Mouse (Mus musculus): ENCODE results near the gene Qrfpr. TPM values are rescaled to one million over a fixed set of nuclear protein-coding genes. Genes with fewer than 3 reads are reported as not detected.

The Qrfpr gene
- polyA plus RNA-seq, 1 experiment from 2014 or later = 0.73 TPM

- no peaks in the 10 kb centered on the region for H3K27me3 ChIP-seq
- no peaks in the 10 kb centered on the region for H3K36me3 ChIP-seq
- H3K4me1 ChIP-seq (replicated peaks) = no peaks in the 10 kb centered on the region
- no peak overlapping the region for H3K4me2 ChIP-seq (replicated peaks)
- H3K9ac ChIP-seq (replicated peaks) = no peak overlapping the region
- H3K4me3 ChIP-seq (replicated peaks) = no peak overlapping the region
- no peak for ATAC-seq
- no peak overlapping the region for H3K27ac ChIP-seq
- whole genome bisulfite sequencing = 76% methylated on average over 19 of the region's 19 CpGs
- H3K9me3 ChIP-seq = no peaks in the 10 kb centered on the region
Measured at GRCm38 (mm10) chr3:36207520-36208264, 14.4 kb downstream of the Qrfpr start.

- Histone ChIP-seq H3K4me2 (replicated peaks) (no peak overlapping the region), H3K9me3 (no peaks in the 10 kb centered on the region), H3K4me3 (replicated peaks) (no peak overlapping the region), H3K36me3 (no peaks in the 10 kb centered on the region), H3K27ac (no peak overlapping the region), H3K9ac (replicated peaks) (no peak overlapping the region), H3K4me1 (replicated peaks) (no peaks in the 10 kb centered on the region), H3K27me3 (no peaks in the 10 kb centered on the region)
- WGBS = 78% methylated on average over 7 of the region's 7 CpGs
- no peak for ATAC-seq
Measured at GRCm38 (mm10) chr3:36202932-36203331, 19.2 kb downstream of the Qrfpr start.

- no peak for ATAC-seq
Measured at GRCm38 (mm10) chr3:36201098-36201497, 21.0 kb downstream of the Qrfpr start.

GRCm38 (mm10) chr3:36189243-36189642, 32.9 kb downstream of the Qrfpr start:
- Histone ChIP-seq H3K9ac (replicated peaks) (no peak overlapping the region), H3K4me1 (replicated peaks) (no peaks in the 10 kb centered on the region), H3K4me3 (replicated peaks) (no peak overlapping the region), H3K4me2 (replicated peaks) (no peak overlapping the region), H3K27me3 (no peaks in the 10 kb centered on the region), H3K9me3 (no peaks in the 10 kb centered on the region), H3K27ac (no peak overlapping the region), H3K36me3 (no peaks in the 10 kb centered on the region)
- no peak for ATAC-seq
- WGBS = 96% methylated on average over 8 of the region's 8 CpGs

More at GRCm38 (mm10) chr3:36201098-36201497, 21.0 kb downstream of the Qrfpr start:
- Histone ChIP-seq H3K4me3 (replicated peaks) (no peak overlapping the region), H3K27ac (no peak overlapping the region), H3K9ac (replicated peaks) (no peak overlapping the region), H3K4me2 (replicated peaks) (no peak overlapping the region), H3K36me3 (no peaks in the 10 kb centered on the region), H3K9me3 (no peaks in the 10 kb centered on the region), H3K27me3 (no peaks in the 10 kb centered on the region), H3K4me1 (replicated peaks) (no peaks in the 10 kb centered on the region)
- WGBS = 78% methylated on average over 5 of the region's 5 CpGs

GRCm38 (mm10) chr3:36186510-36186909, 35.6 kb downstream of the Qrfpr start:
- H3K4me3 ChIP-seq (replicated peaks) = no peak overlapping the region
- H3K36me3 ChIP-seq = no peaks in the 10 kb centered on the region
- no peak overlapping the region for H3K9ac ChIP-seq (replicated peaks)
- no peaks in the 10 kb centered on the region for H3K9me3 ChIP-seq
- H3K4me1 ChIP-seq (replicated peaks) = no peaks in the 10 kb centered on the region
- no peak for ATAC-seq
- no peak overlapping the region for H3K27ac ChIP-seq
- 92% methylated on average over 4 of the region's 4 CpGs for WGBS
- H3K4me2 ChIP-seq (replicated peaks) = no peak overlapping the region
- H3K27me3 ChIP-seq = no peaks in the 10 kb centered on the region

- no peak overlapping the region for H3K4me2 ChIP-seq (replicated peaks)
- no peak for ATAC-seq
- H3K4me3 ChIP-seq (replicated peaks) = no peak overlapping the region
- no peaks in the 10 kb centered on the region for H3K36me3 ChIP-seq
- H3K27ac ChIP-seq = no peak overlapping the region
- H3K27me3 ChIP-seq = no peaks in the 10 kb centered on the region
- no peaks in the 10 kb centered on the region for H3K4me1 ChIP-seq (replicated peaks)
- H3K9ac ChIP-seq (replicated peaks) = no peak overlapping the region
- 8% methylated on average over 4 of the region's 4 CpGs for WGBS
- no peaks in the 10 kb centered on the region for H3K9me3 ChIP-seq
Measured at GRCm38 (mm10) chr3:36181519-36181918, 40.6 kb downstream of the Qrfpr start.

GRCm38 (mm10) chr3:36173761-36174160, 48.4 kb downstream of the Qrfpr start:
- Histone ChIP-seq H3K27ac (no peak overlapping the region), H3K4me3 (replicated peaks) (no peak overlapping the region), H3K36me3 (peaks cover 5% of the 10 kb centered on the region; the same call in 1 of the 2 replicates), H3K4me2 (replicated peaks) (no peak overlapping the region), H3K4me1 (replicated peaks) (no peaks in the 10 kb centered on the region), H3K9me3 (no peaks in the 10 kb centered on the region), H3K9ac (replicated peaks) (no peak overlapping the region), H3K27me3 (no peaks in the 10 kb centered on the region)
- ATAC-seq = no peak
- 91% methylated on average over 2 of the region's 2 CpGs for WGBS

GRCm38 (mm10) chr3:36171348-36171747, 50.8 kb downstream of the Qrfpr start:
- no peak for ATAC-seq
- WGBS = 92% methylated on average over 1 of the region's 1 CpGs
- H3K27me3 ChIP-seq = no peaks in the 10 kb centered on the region
- H3K4me2 ChIP-seq (replicated peaks) = no peak overlapping the region
- no peaks in the 10 kb centered on the region for H3K9me3 ChIP-seq
- H3K4me1 ChIP-seq (replicated peaks) = no peaks in the 10 kb centered on the region
- no peak overlapping the region for H3K27ac ChIP-seq
- no peak overlapping the region for H3K9ac ChIP-seq (replicated peaks)
- no peak overlapping the region for H3K4me3 ChIP-seq (replicated peaks)
- peaks cover 25% of the 10 kb centered on the region for H3K36me3 ChIP-seq

- WGBS = 100% methylated on average over 1 of the region's 1 CpGs
- no peaks in the 10 kb centered on the region for H3K27me3 ChIP-seq
Measured at GRCm38 (mm10) chr3:36170670-36171210, 51.4 kb downstream of the Qrfpr start.

GRCm38 (mm10) chr3:36155268-36155667, 66.8 kb downstream of the Qrfpr start:
- Histone ChIP-seq H3K36me3 (peaks cover 11% of the 10 kb centered on the region), H3K4me1 (replicated peaks) (peaks cover 35% of the 10 kb centered on the region), H3K4me2 (replicated peaks) (no peak overlapping the region), H3K4me3 (replicated peaks) (no peak overlapping the region), H3K9me3 (peaks cover 5% of the 10 kb centered on the region; the same call in 1 of the 2 replicates), H3K27me3 (no peaks in the 10 kb centered on the region), H3K27ac (no peak overlapping the region), H3K9ac (replicated peaks) (no peak overlapping the region)
- no peak for ATAC-seq
- WGBS = 21% methylated on average over 5 of the region's 5 CpGs

More at GRCm38 (mm10) chr3:36170670-36171210, 51.4 kb downstream of the Qrfpr start:
- ATAC-seq = no peak
- no peak overlapping the region for H3K9ac ChIP-seq (replicated peaks)
- H3K36me3 ChIP-seq = peaks cover 31% of the 10 kb centered on the region
- H3K27ac ChIP-seq = no peak overlapping the region
- no peak overlapping the region for H3K4me2 ChIP-seq (replicated peaks)
- H3K9me3 ChIP-seq = no peaks in the 10 kb centered on the region
- no peaks in the 10 kb centered on the region for H3K4me1 ChIP-seq (replicated peaks)
- H3K4me3 ChIP-seq (replicated peaks) = no peak overlapping the region

- Histone ChIP-seq H3K9ac (replicated peaks) (peak within 1 kb of the TSS; percentile 97), H3K9me3 (no peaks in the 10 kb centered on the region), H3K27ac (peak within 1 kb of the TSS; percentile 95), H3K27me3 (no peaks in the 10 kb centered on the region), H3K4me1 (replicated peaks) (peaks cover 35% of the 10 kb centered on the region), H3K4me2 (replicated peaks) (peak within 1 kb of the TSS; percentile 68), H3K36me3 (no peaks in the 10 kb centered on the region), H3K4me3 (replicated peaks) (peak within 1 kb of the TSS; percentile 96)
- WGBS = under 1% methylated on average over 54 of the region's 54 CpGs
- peak; percentile 100 for ATAC-seq
Measured at GRCm38 (mm10) chr3:36150934-36151686, 71.0 kb downstream of the Qrfpr start, which contains the start of gene D3Ertd254e. Gene D3Ertd254e, plus strand, starts transcription at chr3:36151017.

GRCm38 (mm10) chr3:36150537-36150933, 71.6 kb downstream of the Qrfpr start:
- Histone ChIP-seq H3K36me3 (no peaks in the 10 kb centered on the region), H3K27me3 (no peaks in the 10 kb centered on the region), H3K27ac (no peak overlapping the region), H3K4me2 (replicated peaks) (peak overlapping the region; percentile 68; the same call in 1 of the 2 replicates), H3K9ac (replicated peaks) (no peak overlapping the region), H3K4me1 (replicated peaks) (peaks cover 33% of the 10 kb centered on the region), H3K9me3 (no peaks in the 10 kb centered on the region), H3K4me3 (replicated peaks) (peak overlapping the region; percentile 96)
- WGBS = 9% methylated on average over 1 of the region's 1 CpGs
- ATAC-seq = no peak
